Mouse (Mus musculus) v-Abl transformed pro-B cells (cell line): Measurements from ENCODE around the gene Dph1.

Source experiments
- in situ Hi-C, 2 experiments: fragments of 400-800 bp; cut with MboI; formaldehyde crosslinking; loops; one replicate each; pipeline ENCODE4 v1.15.1; 2025; ENCODE audit not compliant: unreplicated experiment in 2 of 2

Gene Dph1

GRCm38 (mm10) chr11:75204472-75204871 is 13.4 kb upstream of the Dph1 start:
- in situ Hi-C loops: no loop called here

GRCm38 (mm10) chr11:75203926-75204325 is 12.9 kb upstream of the Dph1 start:
- in situ Hi-C loops: no loop called here

GRCm38 (mm10) chr11:75201721-75202120 is 10.7 kb upstream of the Dph1 start:
- in situ Hi-C loops: no loop called here

GRCm38 (mm10) chr11:75200935-75201334 is 9.9 kb upstream of the Dph1 start:
- in situ Hi-C loops: no loop called here

- in situ Hi-C loops: loop anchor here in 1 of 2 experiments (10.0 to 25.0 kb wide), 2 partner anchors 185 to 287 kb away; partner anchors contain the start of gene Prpf8
These were observed 8.9 kb upstream of the Dph1 start for GRCm38 (mm10) chr11:75199951-75200350.

GRCm38 (mm10) chr11:75198792-75199191 is 7.8 kb upstream of the Dph1 start:
- in situ Hi-C loops: loop anchor here in 1 of 2 experiments (10.0 to 25.0 kb wide), 2 partner anchors 186 to 289 kb away; partner anchors contain the start of gene Prpf8

- in situ Hi-C loops: loop anchor here in 1 of 2 experiments (10.0 to 25.0 kb wide), 2 partner anchors 187 to 289 kb away; partner anchors contain the start of gene Prpf8
These were observed 6.9 kb upstream of the Dph1 start for GRCm38 (mm10) chr11:75197956-75198355.

- in situ Hi-C loops: loop anchor here in 1 of 2 experiments (10.0 to 25.0 kb wide), 2 partner anchors 189 to 291 kb away; partner anchors contain the start of gene Prpf8
These were observed 5.1 kb upstream of the Dph1 start for GRCm38 (mm10) chr11:75196131-75196530.

- in situ Hi-C loops: loop anchor here (5.0 to 25.0 kb wide), 4 partner anchors 32 to 292 kb away; partner anchors contain the start of gene Prpf8 (in 1 of the 2)
These were observed 3.9 kb upstream of the Dph1 start for GRCm38 (mm10) chr11:75194850-75195461.

GRCm38 (mm10) chr11:75194121-75194849 is 3.2 kb upstream of the Dph1 start:
- in situ Hi-C loops: loop anchor here (5.0 to 25.0 kb wide), 4 partner anchors 33 to 293 kb away; partner anchors contain the start of gene Prpf8 (in 1 of the 2)

- in situ Hi-C loops: loop anchor here (5.0 to 25.0 kb wide), 4 partner anchors 34 to 294 kb away; partner anchors contain the start of gene Prpf8 (in 1 of the 2)
These were observed 2.4 kb upstream of the Dph1 start, which contains the start of gene Rtn4rl1 for GRCm38 (mm10) chr11:75193256-75194071. Gene Rtn4rl1, plus strand, starts transcription at chr11:75193783.

GRCm38 (mm10) chr11:75192336-75193214 is 1.5 kb upstream of the Dph1 start:
- in situ Hi-C loops: loop anchor here (5.0 to 25.0 kb wide), 4 partner anchors 35 to 295 kb away; partner anchors contain the start of gene Prpf8 (in 1 of the 2)

GRCm38 (mm10) chr11:75191841-75192240 is 800 bp upstream of the Dph1 start:
- in situ Hi-C loops: loop anchor here (5.0 to 25.0 kb wide), 4 partner anchors 35 to 295 kb away; partner anchors contain the start of gene Prpf8 (in 1 of the 2)

GRCm38 (mm10) chr11:75190371-75190724 is 693 bp downstream of the Dph1 start:
- in situ Hi-C loops: loop anchor here (5.0 to 25.0 kb wide), 4 partner anchors 37 to 297 kb away; partner anchors contain the start of gene Prpf8 (in 1 of the 2)

- in situ Hi-C loops: loop anchor here (5.0 to 25.0 kb wide), 5 partner anchors 37 to 385 kb away; partner anchors contain the start of gene Prpf8 (in 1 of the 2)
These were observed 1.2 kb downstream of the Dph1 start for GRCm38 (mm10) chr11:75189713-75190370.

GRCm38 (mm10) chr11:75184986-75185385 is 6.1 kb downstream of the Dph1 start:
- in situ Hi-C loops: loop anchor here (5.0 to 25.0 kb wide), 3 partner anchors 217 to 390 kb away; partner anchors contain the start of gene Prpf8 (in 1 of the 2)

GRCm38 (mm10) chr11:75184573-75184972 is 6.5 kb downstream of the Dph1 start:
- in situ Hi-C loops: loop anchor here (5.0 to 25.0 kb wide), 3 partner anchors 218 to 390 kb away; partner anchors contain the start of gene Prpf8 (in 1 of the 2)

- in situ Hi-C loops: loop anchor here (5.0 to 25.0 kb wide), 3 partner anchors 218 to 391 kb away; partner anchors contain the start of gene Prpf8 (in 1 of the 2)
These were observed 7.0 kb downstream of the Dph1 start for GRCm38 (mm10) chr11:75183917-75184570.
